Mouse (Mus musculus) v-Abl transformed pro-B cells (cell line): ENCODE data around the gene Chrd.

ENCODE experiments used
- in situ Hi-C, 2 experiments: fragments of 400-800 bp; cut with MboI; formaldehyde crosslinking; loops; one replicate each; pipeline ENCODE4 v1.15.1; 2025; ENCODE audit not compliant: unreplicated experiment in 2 of 2

The Chrd gene

GRCm38 (mm10) chr16:20708939-20709734, 23.8 kb upstream of the Chrd start:
- in situ Hi-C loops = loop anchor here (10.0 to 25.0 kb wide), 5 partner anchors 478 to 1553 kb away; partner anchors contain the start of genes Senp2 (in 1 of the 2) and Tra2b (in 1 of the 2)

GRCm38 (mm10) chr16:20710370-20710769, 22.6 kb upstream of the Chrd start:
- in situ Hi-C loops = loop anchor here (5.0 to 25.0 kb wide), 6 partner anchors 52 to 1552 kb away; partner anchors contain the start of genes Senp2 (in 1 of the 2) and Tra2b (in 1 of the 2)

DNA sequence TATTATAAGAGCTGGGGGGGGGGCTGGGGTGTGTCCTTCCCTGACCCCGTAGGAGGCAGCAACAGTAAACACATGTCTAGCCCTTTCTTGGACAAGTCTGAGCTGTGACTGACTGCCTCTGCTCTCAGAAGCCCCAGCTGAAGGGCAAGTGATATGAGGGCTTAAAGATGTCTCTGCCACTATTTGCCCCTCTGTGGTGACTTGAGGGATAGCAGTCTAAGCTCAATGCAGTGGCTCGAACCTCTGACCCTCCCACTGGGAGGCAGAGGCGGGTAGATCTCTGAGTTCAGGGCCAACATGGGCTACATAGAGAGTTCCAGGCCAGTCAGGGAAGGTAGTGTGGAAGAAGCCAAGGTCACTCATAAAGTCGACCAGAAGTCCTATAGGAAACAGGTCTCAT, 22.1 kb upstream of the Chrd start:
- in situ Hi-C loops = loop anchor here (5.0 to 25.0 kb wide), 6 partner anchors 51 to 1551 kb away; partner anchors contain the start of genes Senp2 (in 1 of the 2) and Tra2b (in 1 of the 2)

DNA sequence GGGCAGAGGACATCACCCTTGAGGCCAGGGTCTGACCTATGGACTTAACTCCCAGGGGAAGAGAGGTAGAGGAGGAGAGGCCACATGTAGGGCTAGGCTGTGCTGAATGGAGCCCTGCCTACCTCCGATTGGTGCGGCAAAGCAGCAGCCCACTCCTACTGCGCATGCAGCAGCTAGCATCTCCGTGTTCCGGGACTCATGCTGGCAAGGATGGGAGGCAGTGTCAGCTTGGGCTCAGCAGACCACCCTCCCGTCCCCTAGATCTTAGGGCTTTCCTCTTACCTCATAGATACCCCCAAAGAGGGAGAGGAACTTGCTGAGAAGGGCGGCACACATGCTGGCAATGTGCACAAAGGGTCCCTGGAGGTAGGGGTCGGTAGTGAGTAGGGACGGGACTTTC, 20.7 kb upstream of the Chrd start:
- in situ Hi-C loops = loop anchor here (5.0 to 25.0 kb wide), 6 partner anchors 50 to 1550 kb away; partner anchors contain the start of genes Senp2 (in 1 of the 2) and Tra2b (in 1 of the 2)

- in situ Hi-C loops = loop anchor here (5.0 to 25.0 kb wide), 6 partner anchors 49 to 1549 kb away; partner anchors contain the start of genes Senp2 (in 1 of the 2) and Tra2b (in 1 of the 2)
These were observed 20.0 kb upstream of the Chrd start for GRCm38 (mm10) chr16:20712889-20713288.

- in situ Hi-C loops = loop anchor here (5.0 to 25.0 kb wide), 6 partner anchors 48 to 1548 kb away; partner anchors contain the start of genes Senp2 (in 1 of the 2) and Tra2b (in 1 of the 2)
These were observed 18.4 kb upstream of the Chrd start for GRCm38 (mm10) chr16:20714307-20715080.

- in situ Hi-C loops = loop anchor here (5.0 to 25.0 kb wide), 6 partner anchors 47 to 1547 kb away; partner anchors contain the start of genes Senp2 (in 1 of the 2) and Tra2b (in 1 of the 2)
These were observed 17.8 kb upstream of the Chrd start for GRCm38 (mm10) chr16:20715161-20715560.

GRCm38 (mm10) chr16:20715566-20715965, 17.4 kb upstream of the Chrd start:
- in situ Hi-C loops = loop anchor here (5.0 to 25.0 kb wide), 6 partner anchors 47 to 1547 kb away; partner anchors contain the start of genes Senp2 (in 1 of the 2) and Tra2b (in 1 of the 2)

- in situ Hi-C loops = loop anchor here (5.0 to 25.0 kb wide), 6 partner anchors 46 to 1546 kb away; partner anchors contain the start of genes Senp2 (in 1 of the 2) and Tra2b (in 1 of the 2)
These were observed 16.7 kb upstream of the Chrd start for GRCm38 (mm10) chr16:20715976-20716840.

DNA sequence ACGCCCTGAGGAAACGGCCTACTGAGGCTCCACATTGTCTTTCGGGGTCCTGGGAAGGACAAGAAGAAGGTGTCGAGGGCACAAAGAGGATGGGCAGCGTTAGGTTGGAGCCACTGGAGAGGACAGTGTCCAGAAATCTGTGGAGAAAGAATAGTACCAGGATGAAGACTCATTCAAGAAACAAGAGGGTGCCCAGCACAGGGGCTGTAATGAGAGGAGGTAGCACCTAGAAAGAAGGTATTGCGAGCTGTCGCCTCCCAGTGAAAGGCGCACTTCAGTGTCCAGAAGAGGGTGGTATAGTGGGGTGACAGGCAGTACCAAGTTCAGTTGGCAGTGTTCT, 16.1 kb upstream of the Chrd start:
- in situ Hi-C loops = loop anchor here (5.0 to 25.0 kb wide), 6 partner anchors 45 to 1545 kb away; partner anchors contain the start of genes Senp2 (in 1 of the 2) and Tra2b (in 1 of the 2)

GRCm38 (mm10) chr16:20717181-20717977, 15.5 kb upstream of the Chrd start, which contains the start of the genes Polr2h and Clcn2:
Gene Polr2h, plus strand, starts transcription at chr16:20717665.
Gene Clcn2, minus strand, starts transcription at chr16:20717746.
- in situ Hi-C loops = loop anchor here (5.0 to 25.0 kb wide), 6 partner anchors 45 to 1545 kb away; partner anchors contain the start of genes Senp2 (in 1 of the 2) and Tra2b (in 1 of the 2)

DNA sequence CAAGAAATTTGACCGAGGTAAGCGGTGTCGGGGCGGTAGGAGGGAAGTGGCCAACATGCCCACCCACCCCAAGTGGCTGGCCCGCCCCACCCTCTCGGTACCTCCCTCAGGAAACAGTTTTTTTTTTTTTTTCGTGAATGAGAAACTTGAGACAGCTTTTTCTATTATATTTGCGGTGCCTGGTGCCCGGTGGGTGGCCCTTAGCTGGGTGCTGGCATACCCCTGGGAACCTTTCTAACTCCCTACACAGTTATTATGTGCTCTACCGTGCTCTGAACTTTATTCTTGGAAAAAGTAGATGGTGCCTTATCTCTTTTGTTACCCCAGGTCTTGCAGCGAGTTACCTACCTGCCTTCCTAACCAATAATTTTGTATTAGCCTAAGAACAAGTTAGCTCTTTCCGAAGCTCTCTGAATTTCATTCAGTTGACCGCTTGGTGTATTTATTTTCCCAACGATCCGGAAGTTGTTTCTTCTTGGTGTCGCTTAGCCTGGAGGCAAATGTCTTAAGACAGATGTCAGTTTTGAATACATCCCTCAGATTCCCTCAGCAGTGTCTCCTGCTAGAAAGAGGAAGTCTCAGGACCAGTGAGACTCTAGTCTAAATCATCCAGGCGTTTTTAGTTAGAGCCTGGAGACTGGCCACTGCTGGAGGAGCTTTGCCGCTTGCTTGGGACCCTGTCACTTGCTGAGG, 14.8 kb upstream of the Chrd start:
- in situ Hi-C loops = loop anchor here (5.0 to 25.0 kb wide), 6 partner anchors 44 to 1544 kb away; partner anchors contain the start of genes Senp2 (in 1 of the 2) and Tra2b (in 1 of the 2)

GRCm38 (mm10) chr16:20721808-20722207, 11.1 kb upstream of the Chrd start:
- in situ Hi-C loops = loop anchor here (25.0 kb wide), 4 partner anchors 465 to 1540 kb away; partner anchors contain the start of genes Senp2 (in 1 of the 2) and Tra2b (in 1 of the 2)

- in situ Hi-C loops = loop anchor here (25.0 kb wide), 4 partner anchors 465 to 1540 kb away; partner anchors contain the start of genes Senp2 (in 1 of the 2) and Tra2b (in 1 of the 2)
These were observed 10.2 kb upstream of the Chrd start for GRCm38 (mm10) chr16:20722736-20723135.

DNA sequence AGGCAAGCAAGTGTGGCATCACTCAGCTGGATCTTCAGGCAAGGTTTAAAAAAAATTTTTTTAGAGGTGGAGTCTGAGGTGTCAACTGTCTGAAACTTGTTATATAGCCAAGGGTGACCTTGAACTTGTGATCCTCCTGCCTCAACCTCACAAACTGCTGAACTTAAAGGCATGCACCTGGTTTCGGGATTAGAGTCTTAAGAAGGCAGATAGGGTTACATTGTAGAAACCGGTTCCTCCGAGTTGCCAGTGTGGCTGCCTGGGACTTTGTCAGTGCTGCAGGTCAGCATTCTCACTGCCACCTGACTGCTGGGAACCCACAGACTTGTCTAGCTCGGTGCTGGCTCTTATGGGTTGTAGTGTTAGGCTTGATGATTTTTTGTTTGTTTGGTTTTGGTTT, 9.7 kb upstream of the Chrd start:
- in situ Hi-C loops = loop anchor here (25.0 kb wide), 4 partner anchors 464 to 1539 kb away; partner anchors contain the start of genes Senp2 (in 1 of the 2) and Tra2b (in 1 of the 2)

- in situ Hi-C loops = loop anchor here (25.0 kb wide), 4 partner anchors 463 to 1538 kb away; partner anchors contain the start of genes Senp2 (in 1 of the 2) and Tra2b (in 1 of the 2)
These were observed 8.6 kb upstream of the Chrd start for GRCm38 (mm10) chr16:20724338-20724748.

GRCm38 (mm10) chr16:20725321-20725720, 7.6 kb upstream of the Chrd start:
- in situ Hi-C loops = no loop called here
